28 mouse cellular contexts compared by ENCODE assay signal in the genomic region with DNA sequence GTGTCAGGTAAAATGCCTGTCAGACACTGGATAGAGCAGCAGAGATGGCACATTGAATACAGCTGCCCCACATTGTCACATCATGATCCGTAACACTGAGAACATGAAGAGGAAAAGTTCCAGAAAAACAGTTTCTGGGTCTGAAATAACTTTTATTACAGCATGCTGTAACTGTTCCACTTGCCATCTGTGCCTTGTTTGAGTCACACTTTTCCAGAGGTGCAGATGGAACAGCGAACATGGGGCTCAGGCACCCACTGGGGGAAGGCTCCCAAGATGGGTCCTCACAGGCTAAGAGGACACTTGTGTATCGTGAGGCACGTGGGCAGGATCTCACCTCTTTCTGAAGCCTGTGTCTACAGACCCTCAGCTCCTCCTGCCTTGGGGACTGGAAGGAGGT. TPM values are rescaled to one million over a fixed set of nuclear protein-coding genes. Genes with fewer than 3 reads are reported as not detected.
DNase-seq lines count a peak whose midpoint lies in the region; TF ChIP-seq lines count a peak whose summit lies in the region.
"Had no signal": no experiment of that assay in that cellular context is flagged by ENCODE, and none has a peak within 500 bp of the region (broad histone marks: within the 10 kb centered on the region; RNA-seq: fewer than 3 reads in every experiment).

No protein-coding gene starts in this region.

- peaks cover 2% of the 10 kb centered on the region for H3K36me3 ChIP-seq in spleen, adult 2 months (ENCODE audit: control insufficient read depth, insufficient read depth, low read length)

- 94% methylated on average over 4 of the region's 4 CpGs for WGBS in spleen, adult 2 months

- intact Hi-C loops in gastrocnemius, adult 2 months (cut with DNase I) = no loop called here
- intact Hi-C loops in gastrocnemius, postnatal 36 days (cut with DNase I) = no loop called here

- H3K27me3 ChIP-seq in spleen, adult 2 months (ENCODE audit: control insufficient read depth, insufficient read depth, low read length) = no peaks in the 10 kb centered on the region
- H3K27me3 ChIP-seq: embryonic facial prominence, embryonic 15.5 days; forebrain, embryonic 12.5 days; heart, embryonic 12.5 days; hindbrain, embryonic 13.5 days; kidney, embryonic 15.5 days; liver, embryonic 12.5 days; midbrain, embryonic 12.5 days; neural tube, embryonic 12.5 days had no signal

- H3K27ac ChIP-seq in gastrocnemius, adult 2 months = peak overlapping the region; percentile 51
- peak overlapping the region; percentile 54; the same call in 1 of the 2 replicates for H3K27ac ChIP-seq in spleen, adult 2 months (ENCODE audit: insufficient read depth, low read length)
- H3K27ac ChIP-seq: embryonic facial prominence, embryonic 10.5 days; embryonic facial prominence, embryonic 15.5 days; forebrain, embryonic 12.5 days; hindbrain, embryonic 13.5 days; kidney, embryonic 15.5 days; liver, embryonic 12.5 days; midbrain, embryonic 12.5 days; neural tube, embryonic 12.5 days; stomach, postnatal 0 days had no signal

- no peak for TF ChIP-seq POLR2A in spleen, adult 2 months (IDR thresholded peaks at IDR 0.05; ENCODE audit: low read depth, low read length)

- no peak overlapping the region for H3K4me3 ChIP-seq in gastrocnemius, adult 2 months
- H3K4me3 ChIP-seq in spleen, adult 2 months (ENCODE audit: extremely low read depth, insufficient read depth, insufficient read length) = no peak overlapping the region
- H3K4me3 ChIP-seq: embryonic facial prominence, embryonic 10.5 days; embryonic facial prominence, embryonic 15.5 days; forebrain, embryonic 12.5 days; heart, embryonic 12.5 days; hindbrain, embryonic 13.5 days; kidney, embryonic 15.5 days; liver, embryonic 12.5 days; midbrain, embryonic 12.5 days; myocyte; neural tube, embryonic 12.5 days had no signal

- no peak for DNase-seq in gastrocnemius, adult 2 months
- no peak for DNase-seq in gastrocnemius, postnatal 36 days
- DNase-seq in left cerebral cortex, adult 18-20 months (ENCODE audit: low spot score in 2 of 2) = peak; percentile 40 to 41
- no peak for DNase-seq in left cerebral cortex, adult 11 months (ENCODE audit: low spot score)
- no peak for DNase-seq in spleen, adult 2 months (ENCODE audit: low read depth in 1 of 2, low spot score in 2 of 2)
- DNase-seq in spleen, adult 12 weeks (ENCODE audit: low spot score) = no peak
- no peak for DNase-seq in retina, postnatal 1 day
- DNase-seq: cerebellum, adult 2 months; cerebellum, postnatal 14 days; forebrain, postnatal 0 days; gastrocnemius, postnatal 14 days; heart, postnatal 4 days; liver, postnatal 0 days; right cerebral cortex, postnatal 25 days; spleen, adult 18-20 months; thymus, adult 2 months; thymus, postnatal 36 days had no signal

- H3K4me1 ChIP-seq in spleen, adult 2 months (ENCODE audit: control insufficient read depth, insufficient read depth, insufficient read length) = peaks cover 56% of the 10 kb centered on the region
- H3K4me1 ChIP-seq: embryonic facial prominence, embryonic 10.5 days; forebrain, embryonic 12.5 days; hindbrain, embryonic 13.5 days; kidney, embryonic 15.5 days; liver, embryonic 12.5 days; midbrain, embryonic 12.5 days; neural tube, embryonic 12.5 days had no signal

- TF ChIP-seq CTCF in gastrocnemius, adult 2 months (IDR thresholded peaks at IDR 0.05) = no peak
- TF ChIP-seq CTCF in spleen, adult 2 months (IDR thresholded peaks at IDR 0.05; ENCODE audit: extremely low read depth, insufficient read depth, insufficient read length, insufficient replicate concordance) = no peak

RNA-seq across cellular contexts. Expression of gene Klf2, which starts 43.9 kb away (rescaled TPM):
- total RNA-seq in gastrocnemius, adult 2 months (2021) = 10 to 100 TPM in 1 of 2 experiments, 1 to 10 TPM in 1; 9.1 to 38.9 TPM
- 10 to 100 TPM in 1 of 2 experiments, 1 to 10 TPM in 1; 9.3 to 26.4 TPM for total RNA-seq in gastrocnemius, postnatal 36 days (2021)
- total RNA-seq in left cerebral cortex, adult 18-20 months (2021) = 10 to 100 TPM; 15.2 to 23.6 TPM
- 219 and 378 TPM in 2 replicates for polyA plus RNA-seq in spleen, adult 2 months (2012; rRNA removed)

RNA-seq across cellular contexts. Expression of gene Gm10282, which starts 57.7 kb away (rescaled TPM):
- 1 to 10 TPM; 2.8 to 4.8 TPM for total RNA-seq in gastrocnemius, adult 2 months (2021)
- total RNA-seq in gastrocnemius, postnatal 36 days (2021) = 1 to 10 TPM; 2.0 to 3.0 TPM
- total RNA-seq in left cerebral cortex, adult 18-20 months (2021) = 1 to 10 TPM; 2.8 to 4.2 TPM
- polyA plus RNA-seq in spleen, adult 2 months (2012; rRNA removed) = 1.4 and 1.7 TPM in 2 replicates

RNA-seq across cellular contexts. Expression of gene Eps15l1, which starts 58.5 kb away (rescaled TPM):
- total RNA-seq in gastrocnemius, adult 2 months (2021) = 10 to 100 TPM; 25.5 to 27.5 TPM
- total RNA-seq in gastrocnemius, postnatal 36 days (2021) = 10 to 100 TPM; 23.2 to 24.6 TPM
- total RNA-seq in left cerebral cortex, adult 18-20 months (2021) = 10 to 100 TPM; 62.2 to 63.4 TPM
- 36.9 and 37.1 TPM in 2 replicates for polyA plus RNA-seq in spleen, adult 2 months (2012; rRNA removed)

Comparison
In these comparisons a context has a peak if more than half of its experiments do, and no peak if none do; other contexts are left out.
1. DNase-seq: peak in left cerebral cortex, adult 18-20 months (2 of 2); none in gastrocnemius, adult 2 months (single experiment), gastrocnemius, postnatal 36 days (0 of 2), left cerebral cortex, adult 11 months (single experiment), spleen, adult 2 months (0 of 2), spleen, adult 12 weeks (single experiment) and retina, postnatal 1 day (single experiment).